Mouse (Mus musculus): Measurements from ENCODE around the gene Vmn2r31. TPM values are rescaled to one million over a fixed set of nuclear protein-coding genes. Genes with fewer than 3 reads are reported as not detected.

Gene Vmn2r31
- polyA plus RNA-seq (2012; rRNA removed) = not detected in 2 replicates

GRCm38 (mm10) chr7:7399603-7400002 is at the start of gene Vmn2r31:
Gene Vmn2r31 (minus strand): TSS chr7:7399703.

GRCm38 (mm10) chr7:7374431-7374830 is 25.1 kb downstream of the Vmn2r31 start, which contains the start of gene Gm45783:
Gene Gm45783 (minus strand): TSS chr7:7374573.

GRCm38 (mm10) chr7:7337509-7337908 is 62.0 kb downstream of the Vmn2r31 start, which contains the start of gene Vmn2r30:
Gene Vmn2r30 (minus strand): TSS chr7:7337609.

Other genes with a start within 250 kb of the Vmn2r31 start
- gene Zfp418, start 228.4 kb downstream of the Vmn2r31 start, polyA plus RNA-seq (2012; rRNA removed) = 2.8 and 3.5 TPM in 2 replicates
- gene Zfp772, start 189.7 kb downstream of the Vmn2r31 start, polyA plus RNA-seq (2012; rRNA removed) = 10.1 and 11.8 TPM in 2 replicates
- gene Vmn2r29, start 152.4 kb downstream of the Vmn2r31 start, polyA plus RNA-seq (2012; rRNA removed) = 3.5 and 4.4 TPM in 2 replicates
- 4.1 and 5.1 TPM in 2 replicates for gene Gm45844, start 121.4 kb downstream of the Vmn2r31 start, polyA plus RNA-seq (2012; rRNA removed)
- 67.7 and 67.9 TPM in 2 replicates for gene Clcn4, start 98.9 kb downstream of the Vmn2r31 start, polyA plus RNA-seq (2012; rRNA removed)
- gene Vmn2r30, start 62.1 kb downstream of the Vmn2r31 start, polyA plus RNA-seq (2012; rRNA removed) = not detected in 2 replicates
- gene Gm45783, start 25.1 kb downstream of the Vmn2r31 start, polyA plus RNA-seq (2012; rRNA removed) = not detected in 2 replicates
- gene Vmn2r32, start 80.3 kb upstream of the Vmn2r31 start, polyA plus RNA-seq (2012; rRNA removed) = not detected in 2 replicates
- not detected in 2 replicates for gene Vmn2r33, start 167.1 kb upstream of the Vmn2r31 start, polyA plus RNA-seq (2012; rRNA removed)

All from central nervous system, embryonic 14 days (tissue).